Mouse (Mus musculus) heart, embryonic 12.5 days (tissue): ENCODE measurements around the gene Psmb6. TPM values are rescaled to one million over a fixed set of nuclear protein-coding genes. Genes with fewer than 3 reads are reported as not detected.

Source experiments
- ATAC-seq: fragments of 200-750 bp; cut with Nextera tagmentation; 2 replicates; pipeline ENCODE4 v1.8.0; 2017; ENCODE audit warnings: moderate TSS enrichment, moderate library complexity; ENCODE audit not compliant: insufficient number of reproducible peaks, low FRiP score
- H3K27ac ChIP-seq: fragments of 300-500 bp; sonication (generic); 2 replicates; pipeline ENCODE4 v1.5.1; 2016; ENCODE audit warnings: mild to moderate bottlenecking, moderate library complexity; ENCODE audit not compliant: poor library complexity, severe bottlenecking
- H3K27me3 ChIP-seq: fragments of 300-500 bp; sonication (generic); replicated peaks from 2 replicates; pipeline ENCODE4 v1.6.1; 2016; ENCODE audit warnings: mild to moderate bottlenecking, moderate library complexity
- H3K36me3 ChIP-seq: fragments of 300-500 bp; sonication (generic); 2 replicates; pipeline ENCODE4 v1.6.1; 2016; ENCODE audit warnings: mild to moderate bottlenecking, moderate library complexity
- H3K4me1 ChIP-seq: fragments of 300-500 bp; sonication (generic); replicated peaks from 2 replicates; pipeline ENCODE4 v1.6.1; 2016; ENCODE audit warnings: mild to moderate bottlenecking
- H3K4me2 ChIP-seq: fragments of 300-500 bp; sonication (generic); 2 replicates; pipeline ENCODE4 v1.6.1; 2016; ENCODE audit warnings: mild to moderate bottlenecking, moderate library complexity
- H3K4me3 ChIP-seq: fragments of 300-500 bp; sonication (generic); 2 replicates; pipeline ENCODE4 v1.5.1; 2016; ENCODE audit warnings: mild to moderate bottlenecking
- H3K9ac ChIP-seq: fragments of 300-500 bp; sonication (generic); 2 replicates; pipeline ENCODE4 v1.6.1; 2016; ENCODE audit warnings: mild to moderate bottlenecking, moderate library complexity
- H3K9me3 ChIP-seq: fragments of 300-500 bp; sonication (generic); replicated peaks from 2 replicates; pipeline ENCODE4 v1.6.1; 2016; ENCODE audit warnings: mild to moderate bottlenecking, moderate library complexity
- WGBS: fragments of 180-500 bp; shearing (Covaris S2); methylation state at CpG from one replicate; pipeline ENCODE4 v1.1.7; 2016; 5-methylcytosine and 5-hydroxymethylcytosine counted together
- polyA plus RNA-seq: library from polyadenylated mRNA; unstranded; fragments of >200 nt; fragmentation: Nextera tagmentation; extraction: Ambion mirVana; gene quantifications from 2 replicates; pipeline ENCODE4 v1.2.1, GENCODE M21; 2016

Psmb6 gene
- polyA plus RNA-seq, 1 experiment from 2014 or later, result 577 TPM

DNA sequence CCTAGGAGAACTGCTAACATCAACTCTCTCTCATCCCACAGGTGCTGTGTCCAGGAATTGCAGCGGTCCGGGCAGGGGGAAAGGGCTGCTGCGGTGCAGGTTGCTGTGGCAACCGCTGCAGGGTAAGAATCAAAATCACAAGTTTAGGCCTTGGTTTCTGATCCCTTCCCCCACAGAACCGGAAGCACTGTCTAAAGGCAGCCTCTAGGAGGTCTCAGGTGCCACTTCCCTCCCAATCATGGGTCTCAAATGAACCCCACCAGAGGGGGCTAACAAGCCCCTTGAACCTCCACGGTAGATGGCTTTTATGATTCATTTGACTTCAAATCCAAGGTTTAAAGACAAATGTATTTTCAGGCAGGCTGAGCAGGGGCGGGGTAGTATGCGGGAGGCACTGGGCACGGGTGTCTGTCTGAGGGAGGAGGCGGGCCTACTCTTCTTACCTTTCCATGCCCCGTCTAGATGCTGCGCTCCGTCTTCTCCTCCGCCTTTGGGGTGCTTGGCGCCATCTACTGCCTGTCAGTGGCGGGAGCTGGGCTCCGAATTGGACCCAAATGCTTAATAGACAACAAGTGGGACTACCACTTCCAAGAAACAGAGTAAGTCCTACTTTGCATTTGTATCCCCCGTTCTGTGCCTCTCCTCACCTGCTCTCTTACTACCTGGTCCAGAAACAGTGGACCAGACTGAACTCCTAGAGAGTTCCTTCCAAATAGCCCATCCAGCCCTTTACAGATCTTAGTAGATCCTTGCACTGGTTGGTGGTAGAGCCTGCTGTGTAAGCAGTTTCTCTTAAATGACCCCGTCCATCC is 15.2 kb upstream of the Psmb6 start:
- H3K9me3 ChIP-seq, result no peaks in the 10 kb centered on the region
- 11% methylated on average over 19 of the region's 19 CpGs for WGBS
- H3K9ac ChIP-seq, result no peak overlapping the region
- 0 out of 2 replicates have a peak, but pooled peaks cover 3% of the 10 kb centered on the region for H3K4me1 ChIP-seq
- H3K4me2 ChIP-seq, result peak overlapping the region; percentile 35
- H3K36me3 ChIP-seq, result no peaks in the 10 kb centered on the region
- ATAC-seq, result no peak
- peaks cover 33% of the 10 kb centered on the region for H3K27me3 ChIP-seq
- no peak overlapping the region for H3K27ac ChIP-seq
- no peak overlapping the region for H3K4me3 ChIP-seq

DNA sequence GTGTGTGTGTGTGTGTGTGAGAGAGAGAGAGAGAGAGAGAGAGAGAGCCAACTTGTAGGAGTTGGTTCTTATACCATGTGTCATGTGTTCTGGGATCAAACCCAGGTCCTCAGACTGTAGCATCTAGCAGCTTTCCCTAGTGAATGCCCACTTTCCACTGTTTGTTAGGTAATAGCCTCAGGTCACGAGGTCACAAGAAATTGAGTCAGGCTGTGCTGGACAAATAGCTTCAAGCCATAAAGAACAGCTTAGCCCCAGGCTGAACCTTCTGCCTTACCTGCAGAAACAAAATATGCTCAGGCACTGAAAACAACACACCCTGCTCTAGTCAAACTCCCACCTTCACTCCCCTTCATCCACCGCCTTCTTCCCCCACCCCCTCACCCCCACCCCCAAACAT is 13.9 kb upstream of the Psmb6 start:
- no peaks in the 10 kb centered on the region for H3K36me3 ChIP-seq
- no peak overlapping the region for H3K4me2 ChIP-seq
- H3K4me3 ChIP-seq, result no peak overlapping the region
- H3K27ac ChIP-seq, result no peak overlapping the region
- no peak overlapping the region for H3K9ac ChIP-seq
- no peaks in the 10 kb centered on the region for H3K4me1 ChIP-seq
- H3K9me3 ChIP-seq, result no peaks in the 10 kb centered on the region
- WGBS, result 76% methylated on average over 2 of the region's 2 CpGs
- H3K27me3 ChIP-seq, result peaks cover 29% of the 10 kb centered on the region
- ATAC-seq, result no peak

DNA sequence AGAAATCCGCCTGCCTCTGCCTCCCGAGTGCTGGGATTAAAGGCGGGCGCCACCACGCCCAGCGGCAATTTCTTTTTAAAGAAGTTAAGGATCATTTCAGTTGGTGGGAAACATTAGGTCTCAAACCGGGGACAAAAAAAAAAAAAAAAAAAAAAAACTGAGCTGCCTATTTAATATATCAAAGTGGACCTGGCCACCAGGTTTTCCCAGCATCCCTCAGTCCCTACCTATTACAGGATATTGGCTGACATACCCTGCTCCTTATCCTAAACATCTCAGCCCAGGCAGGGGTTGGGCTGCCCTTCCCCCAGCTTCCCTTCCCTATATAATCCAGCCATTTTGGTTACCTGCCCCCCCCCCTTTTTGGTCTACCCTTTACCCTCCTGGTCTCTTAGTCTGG is 13.3 kb upstream of the Psmb6 start:
- Histone ChIP-seq H3K9ac (no peak overlapping the region), H3K4me3 (no peak overlapping the region), H3K4me2 (no peak overlapping the region), H3K36me3 (no peaks in the 10 kb centered on the region), H3K4me1 (no peaks in the 10 kb centered on the region), H3K9me3 (no peaks in the 10 kb centered on the region), H3K27ac (no peak overlapping the region), H3K27me3 (peaks cover 29% of the 10 kb centered on the region)
- WGBS, result 88% methylated on average over 7 of the region's 7 CpGs
- ATAC-seq, result no peak

DNA sequence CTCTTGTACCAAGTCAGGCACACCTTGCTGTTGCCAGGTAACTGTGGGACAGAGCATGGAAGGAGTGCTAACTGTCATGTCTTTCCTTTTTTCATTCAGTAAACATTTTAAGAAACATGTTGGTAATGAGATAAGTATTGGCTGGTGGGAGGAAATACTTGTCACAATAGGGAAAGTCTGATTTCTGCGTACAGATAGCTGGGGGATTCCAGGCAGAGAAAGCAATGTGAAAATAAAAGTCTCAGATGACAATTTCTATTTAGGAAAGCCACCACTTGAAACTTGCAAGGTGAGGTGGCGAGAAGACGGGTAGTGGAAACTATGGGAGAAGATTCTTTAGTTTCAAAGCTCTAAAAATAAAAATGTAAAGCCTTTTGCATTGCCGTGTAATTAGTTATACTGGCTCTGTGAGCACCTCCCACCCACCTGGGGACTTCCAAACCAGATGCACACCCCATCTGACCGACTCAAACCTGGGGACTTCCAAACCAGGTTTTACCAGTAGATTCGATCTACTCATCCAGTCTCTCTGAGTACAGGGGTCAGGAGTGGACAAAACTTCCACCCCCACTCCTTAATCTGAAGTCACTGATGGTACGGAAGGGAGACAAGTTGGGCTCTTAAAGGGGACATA is 12.3 kb upstream of the Psmb6 start:
- Histone ChIP-seq H3K9ac (no peak overlapping the region), H3K9me3 (no peaks in the 10 kb centered on the region), H3K4me1 (no peaks in the 10 kb centered on the region), H3K4me2 (no peak overlapping the region), H3K4me3 (no peak overlapping the region), H3K27ac (no peak overlapping the region), H3K36me3 (no peaks in the 10 kb centered on the region), H3K27me3 (peaks cover 28% of the 10 kb centered on the region)
- WGBS, result 67% methylated on average over 7 of the region's 7 CpGs
- ATAC-seq, result no peak

DNA sequence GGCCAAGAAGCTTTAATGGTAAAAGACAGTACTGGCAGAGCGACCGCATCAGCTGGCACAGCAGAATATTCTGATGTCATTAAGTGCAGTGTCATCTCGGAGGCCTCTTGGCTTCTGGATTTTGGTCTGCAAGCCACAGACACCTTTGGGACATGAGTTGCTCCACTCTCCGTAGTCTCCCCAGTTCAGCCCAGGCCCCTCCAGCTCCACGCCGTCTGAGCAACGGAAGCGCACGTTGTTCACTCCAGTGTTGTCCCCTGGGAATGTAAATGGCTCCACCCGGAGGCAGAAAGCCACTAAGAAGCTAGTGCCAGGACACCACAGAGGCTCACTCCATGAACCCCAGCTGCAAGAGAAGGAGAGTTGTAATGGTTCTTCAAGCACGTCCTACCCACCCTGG is 11.6 kb upstream of the Psmb6 start:
- Histone ChIP-seq H3K4me3 (no peak overlapping the region), H3K9ac (no peak overlapping the region), H3K27ac (no peak overlapping the region), H3K4me1 (no peaks in the 10 kb centered on the region), H3K36me3 (no peaks in the 10 kb centered on the region), H3K9me3 (no peaks in the 10 kb centered on the region), H3K27me3 (peaks cover 21% of the 10 kb centered on the region), H3K4me2 (no peak overlapping the region)
- 61% methylated on average over 11 of the region's 11 CpGs for WGBS
- no peak for ATAC-seq

DNA sequence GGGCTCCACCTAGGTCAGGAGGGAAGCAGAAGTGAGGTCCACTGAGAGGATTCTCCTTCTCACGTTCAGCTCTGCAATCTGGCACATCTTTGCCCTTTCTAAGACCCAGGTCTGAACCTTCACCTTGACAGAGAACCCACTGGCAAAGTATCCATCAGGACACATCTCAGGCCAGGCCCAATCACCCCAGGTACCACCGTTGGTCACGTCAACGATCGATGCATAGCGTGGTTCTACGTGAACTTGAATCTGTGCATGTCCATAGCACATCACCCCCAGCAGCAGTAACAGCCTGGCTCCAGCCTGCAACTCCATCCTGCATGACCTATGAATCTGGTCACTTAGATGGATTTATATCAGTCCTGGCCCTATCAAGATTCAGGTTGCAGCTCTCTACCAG is 10.9 kb upstream of the Psmb6 start, which contains the start of gene Vmo1:
Gene Vmo1, minus strand, starts transcription at position 329 of the 400 bp plus-strand sequence.
- Histone ChIP-seq H3K9ac (no peak within 1 kb of the TSS), H3K4me3 (no peak within 1 kb of the TSS), H3K27me3 (peaks cover 17% of the 10 kb centered on the region), H3K36me3 (no peaks in the 10 kb centered on the region), H3K27ac (no peak within 1 kb of the TSS), H3K4me1 (no peaks in the 10 kb centered on the region), H3K4me2 (no peak within 1 kb of the TSS), H3K9me3 (no peaks in the 10 kb centered on the region)
- no peak for ATAC-seq
- WGBS, result 86% methylated on average over 7 of the region's 7 CpGs

DNA sequence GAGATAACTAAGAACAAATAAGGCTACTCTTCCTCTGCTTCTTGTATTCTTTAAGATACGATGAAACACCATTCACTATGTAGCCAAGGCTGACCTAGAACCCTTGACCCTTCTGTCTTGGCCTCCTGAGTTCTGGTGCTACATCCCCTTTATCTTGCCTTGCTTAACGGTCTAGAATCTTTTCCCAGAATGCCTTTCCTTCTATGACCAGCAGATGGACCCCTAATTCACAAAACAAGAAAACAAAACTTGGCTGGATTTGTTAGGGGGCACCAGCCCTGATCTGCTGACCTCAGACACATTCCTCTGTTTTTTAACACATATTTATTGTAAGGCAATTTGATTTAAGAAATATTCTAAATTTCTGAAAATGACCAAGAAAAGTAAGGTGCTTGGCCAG is 8.8 kb upstream of the Psmb6 start:
- no peaks in the 10 kb centered on the region for H3K36me3 ChIP-seq
- no peak overlapping the region for H3K4me3 ChIP-seq
- 0 out of 2 replicates have a peak, but pooled peaks cover 4% of the 10 kb centered on the region for H3K27me3 ChIP-seq
- WGBS, result 18% methylated on average over 2 of the region's 2 CpGs
- H3K9ac ChIP-seq, result no peak overlapping the region
- H3K4me2 ChIP-seq, result no peak overlapping the region
- ATAC-seq, result no peak
- no peak overlapping the region for H3K27ac ChIP-seq
- peaks cover 11% of the 10 kb centered on the region for H3K4me1 ChIP-seq
- no peaks in the 10 kb centered on the region for H3K9me3 ChIP-seq

DNA sequence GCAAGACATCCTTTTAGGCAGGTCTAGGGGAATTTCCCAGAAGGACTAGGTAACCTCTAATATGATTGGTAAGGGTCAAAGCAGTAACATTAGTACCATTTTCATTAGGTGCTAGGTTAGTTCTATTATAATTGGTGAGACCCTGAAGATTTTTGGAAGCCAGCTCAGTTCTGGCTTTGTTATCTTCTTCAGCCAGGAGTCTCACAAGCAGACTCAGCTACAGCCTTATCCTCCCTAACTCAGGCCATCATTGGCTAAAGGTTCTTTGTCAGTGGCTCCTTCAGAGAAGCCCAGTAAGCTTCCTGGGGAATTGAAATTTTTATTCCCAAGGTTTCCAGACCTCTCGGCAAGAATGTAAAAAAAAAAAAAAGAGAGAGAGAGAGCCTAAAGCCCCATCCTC is 6.7 kb upstream of the Psmb6 start:
- Histone ChIP-seq H3K4me2 (no peak overlapping the region), H3K36me3 (no peaks in the 10 kb centered on the region), H3K9ac (no peak overlapping the region), H3K27me3 (0 out of 2 replicates have a peak, but pooled peaks cover 4% of the 10 kb centered on the region), H3K27ac (no peak overlapping the region), H3K9me3 (no peaks in the 10 kb centered on the region), H3K4me3 (no peak overlapping the region), H3K4me1 (peaks cover 11% of the 10 kb centered on the region)
- 54% methylated on average over 1 of the region's 1 CpGs for WGBS
- no peak for ATAC-seq

DNA sequence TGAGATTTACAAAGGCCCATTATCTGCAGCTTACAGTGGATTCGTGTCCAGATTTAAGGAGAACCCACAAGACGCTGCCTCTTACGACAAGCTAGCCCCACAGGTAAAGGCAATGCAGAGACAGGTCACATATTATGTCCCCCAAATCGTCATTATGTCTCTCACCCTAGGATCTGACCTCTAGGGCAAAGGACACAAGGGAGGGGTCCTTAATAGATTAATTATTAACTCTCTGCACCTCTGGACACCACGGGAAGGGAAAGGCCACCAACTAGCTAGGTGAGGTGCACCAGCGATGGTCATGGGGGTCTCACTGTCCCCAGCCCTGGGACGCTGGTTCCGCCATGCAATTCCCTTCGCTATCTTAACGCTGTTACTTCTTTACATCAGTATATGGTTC is 6.2 kb upstream of the Psmb6 start, which contains the start of gene Gltpd2:
Gene Gltpd2, plus strand, starts transcription at position 274 of the 400 bp plus-strand sequence.
- ATAC-seq, result no peak
- peak within 1 kb of the TSS; percentile 68 for H3K9ac ChIP-seq
- H3K36me3 ChIP-seq, result no peaks in the 10 kb centered on the region
- H3K4me1 ChIP-seq, result peaks cover 11% of the 10 kb centered on the region
- H3K4me3 ChIP-seq, result peak within 1 kb of the TSS; percentile 39
- 81% methylated on average over 10 of the region's 10 CpGs for WGBS
- peak within 1 kb of the TSS; percentile 67 for H3K4me2 ChIP-seq
- H3K9me3 ChIP-seq, result no peaks in the 10 kb centered on the region
- H3K27me3 ChIP-seq, result 0 out of 2 replicates have a peak, but pooled peaks cover 4% of the 10 kb centered on the region
- H3K27ac ChIP-seq, result peak within 1 kb of the TSS; percentile 36; the same call in 1 of the 2 replicates

DNA sequence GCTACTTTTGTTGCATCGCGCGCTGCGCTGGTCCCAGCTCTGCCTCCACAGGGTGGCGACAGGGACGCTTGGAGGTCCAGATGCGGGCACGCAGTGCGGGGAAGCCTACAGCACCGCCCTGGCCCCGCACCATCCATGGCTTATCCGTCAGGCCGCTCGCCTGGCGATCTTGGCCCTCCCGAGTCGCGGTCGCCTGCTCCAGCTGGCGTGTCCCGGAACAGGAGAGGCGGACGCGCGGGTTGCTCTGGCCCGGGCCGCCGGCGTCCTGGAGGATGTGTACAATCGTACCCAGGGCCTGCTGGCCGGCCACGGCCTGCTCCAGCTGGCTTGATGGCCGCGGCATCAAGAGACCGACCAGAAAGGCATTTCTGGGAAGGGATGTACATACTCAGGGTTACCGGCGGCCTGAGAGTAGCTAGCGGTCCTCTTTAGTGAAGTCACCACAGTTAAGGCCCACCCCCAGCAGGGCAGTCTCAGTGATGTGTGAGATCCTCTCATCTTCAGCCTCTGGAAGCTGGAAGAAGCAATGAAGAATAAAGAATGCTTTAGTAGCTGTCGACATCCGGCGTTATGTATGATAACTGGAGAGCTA is 4.9 kb upstream of the Psmb6 start:
- ATAC-seq, result peak; percentile 61; the same call in 1 of the 2 replicates
- Histone ChIP-seq H3K9ac (peak overlapping the region; percentile 68), H3K27me3 (0 out of 2 replicates have a peak, but pooled peaks cover 4% of the 10 kb centered on the region), H3K4me3 (peak overlapping the region; percentile 39), H3K27ac (peak overlapping the region; percentile 36; the same call in 1 of the 2 replicates), H3K9me3 (no peaks in the 10 kb centered on the region), H3K4me2 (peak overlapping the region; percentile 67), H3K36me3 (no peaks in the 10 kb centered on the region), H3K4me1 (peaks cover 11% of the 10 kb centered on the region)
- WGBS, result 6% methylated on average over 41 of the region's 41 CpGs
